9 mouse cellular contexts compared by ENCODE assay signal in genomic region chr3:107932128-107932527, GRCm38 (mm10). TPM values are rescaled to one million over a fixed set of nuclear protein-coding genes. Genes with fewer than 3 reads are reported as not detected.
DNase-seq lines count a peak whose midpoint lies in the region; ATAC-seq and TF ChIP-seq lines count a peak whose summit lies in the region.
"Had no signal": no experiment of that assay in that cellular context is flagged by ENCODE, and none has a peak within 500 bp of the region (broad histone marks: within the 10 kb centered on the region; RNA-seq: fewer than 3 reads in every experiment).

No protein-coding gene starts in this region.

- no peak overlapping the region for H3K9ac ChIP-seq in embryonic facial prominence, embryonic 13.5 days
- H3K9ac ChIP-seq in liver, adult 2 months (ENCODE audit: low read depth, low read length): peak overlapping the region; percentile 7; the same call in 1 of the 2 replicates
- no peak overlapping the region for H3K9ac ChIP-seq in liver, embryonic 11.5 days (ENCODE audit: low read depth, low read length)
- no peak overlapping the region for H3K9ac ChIP-seq in kidney, embryonic 15.5 days

- ATAC-seq in embryonic facial prominence, embryonic 13.5 days (ENCODE audit: insufficient number of reproducible peaks, insufficient read depth, low FRiP score, low TSS enrichment, low read depth): no peak
- no peak for ATAC-seq in liver, embryonic 11.5 days (replicated peaks; ENCODE audit: low FRiP score)
- ATAC-seq in kidney, embryonic 15.5 days (replicated peaks; ENCODE audit: low FRiP score): peak; percentile 27

- DNase-seq in embryonic facial prominence, embryonic 10.5 days (ENCODE audit: low spot score): no peak
- DNase-seq in liver, adult 2 months (ENCODE audit: extremely low read depth, low read depth, low spot score): peak; percentile 83
- DNase-seq in liver, embryonic 11.5 days (ENCODE audit: low spot score): no peak
- no peak for DNase-seq in right cerebral cortex, postnatal 14 days
- no peak for DNase-seq in left cerebral cortex, postnatal 14 days (ENCODE audit: low spot score in 2 of 2)

- H3K4me2 ChIP-seq in embryonic facial prominence, embryonic 13.5 days: 0 out of 2 replicates have a peak overlapping the region, but pooled peaks have one; percentile 57
- no peak overlapping the region for H3K4me2 ChIP-seq in liver, embryonic 11.5 days
- H3K4me2 ChIP-seq in kidney, embryonic 15.5 days: no peak overlapping the region

- intact Hi-C loops in left cerebral cortex, postnatal 14 days (cut with DNase I): no loop called here

- H3K4me3 ChIP-seq in embryonic facial prominence, embryonic 13.5 days: no peak overlapping the region
- H3K4me3 ChIP-seq in embryonic facial prominence, embryonic 10.5 days: no peak overlapping the region
- no peak overlapping the region; the same call in 1 of the 2 replicates for H3K4me3 ChIP-seq in liver, adult 2 months (ENCODE audit: insufficient read depth, low read depth, low read length)
- H3K4me3 ChIP-seq in liver, embryonic 11.5 days (ENCODE audit: low read depth, low read length): no peak overlapping the region
- no peak overlapping the region for H3K4me3 ChIP-seq in kidney, embryonic 15.5 days (replicated peaks)
- H3K4me3 ChIP-seq in small intestine, adult 2 months (ENCODE audit: low read depth, low read length): peak overlapping the region; percentile 27; the same call in 1 of the 2 replicates

- H3K4me1 ChIP-seq in embryonic facial prominence, embryonic 13.5 days: 0 out of 2 replicates have a peak, but pooled peaks cover 6% of the 10 kb centered on the region
- H3K4me1 ChIP-seq in embryonic facial prominence, embryonic 10.5 days: peaks cover 14% of the 10 kb centered on the region
- peaks cover 4% of the 10 kb centered on the region; the same call in 1 of the 2 replicates for H3K4me1 ChIP-seq in liver, adult 2 months (ENCODE audit: control insufficient read depth, insufficient read depth, low read length)
- no peaks in the 10 kb centered on the region for H3K4me1 ChIP-seq in liver, embryonic 11.5 days (replicated peaks; ENCODE audit: control insufficient read depth, insufficient read depth, low read length)
- H3K4me1 ChIP-seq in kidney, embryonic 15.5 days: peaks cover 18% of the 10 kb centered on the region; the same call in 1 of the 2 replicates
- peaks cover 4% of the 10 kb centered on the region; the same call in 1 of the 2 replicates for H3K4me1 ChIP-seq in small intestine, adult 2 months (ENCODE audit: control insufficient read depth, insufficient read depth, insufficient read length, low read length)

- H3K79me2 ChIP-seq in liver, adult 2 months (ENCODE audit: control insufficient read depth, insufficient read depth, low read length): no peaks in the 10 kb centered on the region

- H3K27me3 ChIP-seq in embryonic facial prominence, embryonic 13.5 days: no peaks in the 10 kb centered on the region
- H3K27me3 ChIP-seq in embryonic facial prominence, embryonic 10.5 days (replicated peaks; ENCODE audit: low read depth, poor library complexity, severe bottlenecking): no peaks in the 10 kb centered on the region; the same call in 1 of the 2 replicates
- H3K27me3 ChIP-seq in liver, adult 2 months (ENCODE audit: control insufficient read depth, insufficient read depth, low read length): no peaks in the 10 kb centered on the region
- no peaks in the 10 kb centered on the region for H3K27me3 ChIP-seq in liver, embryonic 11.5 days (replicated peaks; ENCODE audit: control insufficient read depth, insufficient read depth, low read length)
- no peaks in the 10 kb centered on the region for H3K27me3 ChIP-seq in kidney, embryonic 15.5 days
- no peaks in the 10 kb centered on the region for H3K27me3 ChIP-seq in small intestine, adult 2 months (ENCODE audit: control insufficient read depth, insufficient read depth, low read length)

- TF ChIP-seq CTCF in liver, adult 2 months (IDR thresholded peaks at IDR 0.05; ENCODE audit: low read depth, low read length): no peak
- no peak for TF ChIP-seq CTCF in small intestine, adult 2 months (IDR thresholded peaks at IDR 0.05; ENCODE audit: extremely low read depth, insufficient read length, insufficient replicate concordance, low read depth, low read length)

- TF ChIP-seq POLR2A in liver, adult 2 months (IDR thresholded peaks at IDR 0.05; ENCODE audit: extremely low read depth, insufficient read depth, low read length): no peak
- no peak for TF ChIP-seq POLR2A in small intestine, adult 2 months (IDR thresholded peaks at IDR 0.05; ENCODE audit: low read depth, low read length)

- no peaks in the 10 kb centered on the region for H3K9me3 ChIP-seq in embryonic facial prominence, embryonic 13.5 days
- H3K9me3 ChIP-seq in embryonic facial prominence, embryonic 10.5 days: no peaks in the 10 kb centered on the region
- no peaks in the 10 kb centered on the region for H3K9me3 ChIP-seq in liver, embryonic 11.5 days (ENCODE audit: control insufficient read depth, low read length)
- no peaks in the 10 kb centered on the region for H3K9me3 ChIP-seq in kidney, embryonic 15.5 days (replicated peaks)

- no peaks in the 10 kb centered on the region for H3K36me3 ChIP-seq in embryonic facial prominence, embryonic 13.5 days
- H3K36me3 ChIP-seq in embryonic facial prominence, embryonic 10.5 days (replicated peaks): no peaks in the 10 kb centered on the region
- no peaks in the 10 kb centered on the region for H3K36me3 ChIP-seq in liver, adult 2 months (ENCODE audit: control insufficient read depth, insufficient read depth, low read length)
- no peaks in the 10 kb centered on the region for H3K36me3 ChIP-seq in liver, embryonic 11.5 days (ENCODE audit: control insufficient read depth, insufficient read depth, low read length)
- H3K36me3 ChIP-seq in kidney, embryonic 15.5 days: no peaks in the 10 kb centered on the region
- H3K36me3 ChIP-seq in small intestine, adult 2 months (ENCODE audit: control insufficient read depth, insufficient read depth, low read length): no peaks in the 10 kb centered on the region

- WGBS in embryonic facial prominence, embryonic 13.5 days: 77% methylated on average over 6 of the region's 6 CpGs
- 83% methylated on average over 6 of the region's 6 CpGs for WGBS in embryonic facial prominence, embryonic 10.5 days
- WGBS in liver, adult 2 months: 36% methylated on average over 6 of the region's 6 CpGs
- WGBS in liver, embryonic 11.5 days: 72% methylated on average over 6 of the region's 6 CpGs
- WGBS in kidney, embryonic 15.5 days: 71% methylated on average over 6 of the region's 6 CpGs
- 27% methylated on average over 6 of the region's 6 CpGs for WGBS in small intestine, adult 2 months

- no peak overlapping the region for H3K27ac ChIP-seq in embryonic facial prominence, embryonic 13.5 days
- H3K27ac ChIP-seq in embryonic facial prominence, embryonic 10.5 days (replicated peaks): no peak overlapping the region
- peak overlapping the region; percentile 32 for H3K27ac ChIP-seq in liver, adult 2 months (replicated peaks; ENCODE audit: insufficient read depth, low read depth, low read length)
- no peak overlapping the region for H3K27ac ChIP-seq in liver, embryonic 11.5 days (ENCODE audit: low read depth, low read length)
- H3K27ac ChIP-seq in kidney, embryonic 15.5 days: no peak overlapping the region
- peak overlapping the region; percentile 30; the same call in 1 of the 2 replicates for H3K27ac ChIP-seq in small intestine, adult 2 months (ENCODE audit: insufficient read depth, low read depth, low read length)

RNA-seq across cellular contexts. Expression of gene Gstm7, which starts 0.5 kb away (rescaled TPM):
- 30.6 and 31.3 TPM in 2 replicates for polyA plus RNA-seq in embryonic facial prominence, embryonic 13.5 days (2015; fragmentation: Nextera tagmentation; extraction: Ambion mirVana)
- polyA plus RNA-seq in embryonic facial prominence, embryonic 10.5 days (2016; fragmentation: Nextera tagmentation; extraction: Ambion mirVana): 18.5 and 22.8 TPM in 2 replicates
- 69.8 and 99.1 TPM in 2 replicates for total RNA-seq in liver, adult 2 months (2014; rRNA removed)
- polyA plus RNA-seq in liver, adult 2 months (2012; rRNA removed): 108 and 130 TPM in 2 replicates
- polyA plus RNA-seq in liver, embryonic 11.5 days (2014; fragmentation: Nextera tagmentation; extraction: Ambion mirVana): 10.8 and 12.0 TPM in 2 replicates
- 16.6 and 21.3 TPM in 2 replicates for polyA plus RNA-seq in kidney, embryonic 15.5 days (2015; fragmentation: Nextera tagmentation; extraction: Ambion mirVana)
- 9.4 and 29.1 TPM in 2 replicates for polyA plus RNA-seq in small intestine, adult 2 months (2012; rRNA removed)
- total RNA-seq in left cerebral cortex, postnatal 14 days (2021): 10 to 100 TPM; 66.3 to 66.4 TPM

RNA-seq across cellular contexts. Expression of gene Gstm6, which starts 11.4 kb away (rescaled TPM):
- polyA plus RNA-seq in embryonic facial prominence, embryonic 13.5 days (2015; fragmentation: Nextera tagmentation; extraction: Ambion mirVana): 10.7 and 13.5 TPM in 2 replicates
- polyA plus RNA-seq in embryonic facial prominence, embryonic 10.5 days (2016; fragmentation: Nextera tagmentation; extraction: Ambion mirVana): 8.6 and 8.9 TPM in 2 replicates
- total RNA-seq in liver, adult 2 months (2014; rRNA removed): 96.1 and 97.1 TPM in 2 replicates
- polyA plus RNA-seq in liver, adult 2 months (2012; rRNA removed): 138 and 146 TPM in 2 replicates
- 9.2 and 9.5 TPM in 2 replicates for polyA plus RNA-seq in liver, embryonic 11.5 days (2014; fragmentation: Nextera tagmentation; extraction: Ambion mirVana)
- polyA plus RNA-seq in kidney, embryonic 15.5 days (2015; fragmentation: Nextera tagmentation; extraction: Ambion mirVana): 7.5 and 8.4 TPM in 2 replicates
- polyA plus RNA-seq in small intestine, adult 2 months (2012; rRNA removed): 9.5 and 20.7 TPM in 2 replicates
- 1 to 10 TPM; 3.4 to 3.8 TPM for total RNA-seq in left cerebral cortex, postnatal 14 days (2021)

RNA-seq across cellular contexts. Expression of gene Gstm5, which starts 36.5 kb away (rescaled TPM):
- 250 and 275 TPM in 2 replicates for polyA plus RNA-seq in embryonic facial prominence, embryonic 13.5 days (2015; fragmentation: Nextera tagmentation; extraction: Ambion mirVana)
- 208 and 219 TPM in 2 replicates for polyA plus RNA-seq in embryonic facial prominence, embryonic 10.5 days (2016; fragmentation: Nextera tagmentation; extraction: Ambion mirVana)
- total RNA-seq in liver, adult 2 months (2014; rRNA removed): 17.9 and 21.8 TPM in 2 replicates
- 11.4 and 12.5 TPM in 2 replicates for polyA plus RNA-seq in liver, adult 2 months (2012; rRNA removed)
- polyA plus RNA-seq in liver, embryonic 11.5 days (2014; fragmentation: Nextera tagmentation; extraction: Ambion mirVana): 154 and 167 TPM in 2 replicates
- polyA plus RNA-seq in kidney, embryonic 15.5 days (2015; fragmentation: Nextera tagmentation; extraction: Ambion mirVana): 162 and 169 TPM in 2 replicates
- 6.6 and 11.3 TPM in 2 replicates for polyA plus RNA-seq in small intestine, adult 2 months (2012; rRNA removed)
- 100 to 1,000 TPM; 182 to 200 TPM for total RNA-seq in left cerebral cortex, postnatal 14 days (2021)

RNA-seq across cellular contexts. Expression of gene Gstm3, which starts 37.0 kb away (rescaled TPM):
- polyA plus RNA-seq in embryonic facial prominence, embryonic 13.5 days (2015; fragmentation: Nextera tagmentation; extraction: Ambion mirVana): 0.28 TPM in 1 of 2 replicates, not detected in the other
- not detected in 2 replicates for polyA plus RNA-seq in embryonic facial prominence, embryonic 10.5 days (2016; fragmentation: Nextera tagmentation; extraction: Ambion mirVana)
- 34.1 and 107 TPM in 2 replicates for total RNA-seq in liver, adult 2 months (2014; rRNA removed)
- 145 and 164 TPM in 2 replicates for polyA plus RNA-seq in liver, adult 2 months (2012; rRNA removed)
- 7.5 and 7.7 TPM in 2 replicates for polyA plus RNA-seq in liver, embryonic 11.5 days (2014; fragmentation: Nextera tagmentation; extraction: Ambion mirVana)
- polyA plus RNA-seq in kidney, embryonic 15.5 days (2015; fragmentation: Nextera tagmentation; extraction: Ambion mirVana): 0.26 and 0.66 TPM in 2 replicates
- 159 and 411 TPM in 2 replicates for polyA plus RNA-seq in small intestine, adult 2 months (2012; rRNA removed)
- not detected for total RNA-seq in left cerebral cortex, postnatal 14 days (2021)
- polyA plus RNA-seq: limb, embryonic 14.5 days had no signal

RNA-seq across cellular contexts. Expression of gene Gstm2, which starts 54.1 kb away (rescaled TPM):
- 42.0 and 46.6 TPM in 2 replicates for polyA plus RNA-seq in embryonic facial prominence, embryonic 13.5 days (2015; fragmentation: Nextera tagmentation; extraction: Ambion mirVana)
- 21.0 and 21.8 TPM in 2 replicates for polyA plus RNA-seq in embryonic facial prominence, embryonic 10.5 days (2016; fragmentation: Nextera tagmentation; extraction: Ambion mirVana)
- total RNA-seq in liver, adult 2 months (2014; rRNA removed): 79.1 and 88.5 TPM in 2 replicates
- polyA plus RNA-seq in liver, adult 2 months (2012; rRNA removed): 222 and 270 TPM in 2 replicates
- 16.7 and 18.2 TPM in 2 replicates for polyA plus RNA-seq in liver, embryonic 11.5 days (2014; fragmentation: Nextera tagmentation; extraction: Ambion mirVana)
- polyA plus RNA-seq in kidney, embryonic 15.5 days (2015; fragmentation: Nextera tagmentation; extraction: Ambion mirVana): 93.9 and 101 TPM in 2 replicates
- 26.7 and 56.7 TPM in 2 replicates for polyA plus RNA-seq in small intestine, adult 2 months (2012; rRNA removed)
- total RNA-seq in left cerebral cortex, postnatal 14 days (2021): 1 to 10 TPM; 3.3 TPM

Comparison
In these comparisons a context has a peak if more than half of its experiments do, and no peak if none do; other contexts are left out.
1. H3K27ac ChIP-seq: peak in liver, adult 2 months (single experiment) and small intestine, adult 2 months (single experiment); none in embryonic facial prominence, embryonic 13.5 days (single experiment), embryonic facial prominence, embryonic 10.5 days (single experiment), liver, embryonic 11.5 days (single experiment) and kidney, embryonic 15.5 days (single experiment).
2. RNA of gene Gstm5, which starts 36.5 kb away (polyA plus RNA-seq): 250 to 275 TPM in embryonic facial prominence, embryonic 13.5 days, 208 to 219 TPM in embryonic facial prominence, embryonic 10.5 days, 162 to 169 TPM in kidney, embryonic 15.5 days and 154 to 167 TPM in liver, embryonic 11.5 days; 11.4 to 12.5 TPM in liver, adult 2 months and 6.6 to 11.3 TPM in small intestine, adult 2 months; every median in the first group is over 10 times any median in the second.